Mouse (Mus musculus) ovary, postnatal 14 days (tissue): ENCODE results near the gene Rpl10-ps3.

Source experiments
- DNase-seq: peaks from one replicate; pipeline ENCODE4 v3.0.0; 2022; ENCODE audit warnings: low spot score

Gene Rpl10-ps3

GRCm38 (mm10) chr9:50305666-50306402 lies 38.9 kb downstream of the Rpl10-ps3 start:
- DNase-seq: no peak

DNA sequence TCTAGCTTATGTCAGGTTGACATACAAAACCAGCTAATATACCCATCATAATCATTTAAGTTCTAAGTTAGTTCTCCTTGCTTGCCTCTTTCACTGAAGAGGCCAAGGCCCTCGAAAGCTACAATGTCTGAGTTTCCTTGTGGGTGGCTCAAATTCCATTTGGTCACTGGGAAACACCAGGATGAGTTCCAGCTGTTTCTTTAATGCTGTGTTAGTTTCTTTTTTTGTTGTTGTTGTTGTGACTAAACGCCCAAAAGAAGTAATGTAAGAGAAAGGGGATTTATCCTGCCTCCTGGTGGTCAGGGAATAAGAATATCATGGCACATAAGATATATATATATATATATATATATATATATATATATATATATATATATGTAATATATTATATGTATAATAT lies 39.7 kb downstream of the Rpl10-ps3 start:
- no peak for DNase-seq

DNA sequence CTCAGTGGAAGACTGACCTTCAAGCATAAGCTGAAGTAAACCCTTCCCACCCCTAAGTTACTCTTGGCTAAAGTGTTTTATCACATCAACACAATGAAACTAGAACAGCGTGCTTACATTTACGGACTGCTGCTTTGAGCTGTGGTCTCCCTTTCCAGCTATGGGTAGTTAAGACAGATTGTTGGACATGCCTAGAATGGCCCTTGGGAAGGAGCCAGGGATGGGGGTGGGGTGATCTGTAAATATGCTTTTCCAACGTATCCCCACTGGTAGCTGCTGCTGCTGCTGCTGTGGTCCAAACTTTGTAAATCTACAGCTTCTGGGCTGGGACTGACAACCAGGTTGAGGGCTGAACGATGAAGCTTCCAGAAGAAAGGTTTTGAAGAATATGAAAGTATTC lies 40.8 kb downstream of the Rpl10-ps3 start:
- peak; percentile 10 for DNase-seq

DNA sequence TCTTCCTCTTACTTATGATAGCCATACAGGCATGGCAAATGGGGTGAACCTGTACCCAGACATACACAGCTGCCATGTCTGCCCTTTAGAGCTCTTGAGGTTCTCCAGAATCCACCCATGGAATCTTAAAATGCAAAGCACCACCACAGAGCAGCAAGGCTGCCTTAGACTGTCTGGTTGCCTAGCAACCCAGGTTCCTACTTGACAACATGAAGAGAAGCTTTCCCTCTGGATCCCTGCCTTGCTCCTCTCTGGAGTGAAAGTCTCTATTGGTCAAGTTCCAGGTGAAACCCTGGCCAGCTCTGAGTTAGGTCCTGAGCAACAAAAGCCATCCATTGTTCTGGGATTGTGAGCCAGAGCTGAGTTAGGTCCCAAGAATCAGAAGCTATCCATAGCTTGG lies 43.0 kb downstream of the Rpl10-ps3 start:
- no peak for DNase-seq

DNA sequence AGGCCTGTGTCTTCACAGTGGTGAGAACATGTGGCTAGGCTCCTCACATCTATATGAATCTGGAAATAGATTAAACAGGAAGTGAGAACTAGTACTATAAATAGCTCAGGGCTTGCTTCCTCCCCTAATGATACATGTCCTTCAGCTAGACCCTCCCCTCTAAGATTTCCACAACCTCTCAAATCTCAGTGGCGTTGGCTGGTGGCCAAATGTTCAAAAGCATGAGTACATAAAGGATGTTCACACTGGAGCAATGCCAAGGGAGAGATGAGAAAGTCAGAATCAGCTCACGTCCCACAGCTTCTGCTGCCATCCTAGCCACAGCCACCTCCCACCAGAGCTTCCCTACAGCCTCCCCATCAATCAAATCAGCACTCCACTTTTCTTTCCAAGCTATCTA lies 46.4 kb downstream of the Rpl10-ps3 start:
- DNase-seq: no peak
